Mouse (Mus musculus) olfactory bulb, adult 2 months (tissue): ENCODE measurements around the gene Pla2g2c. TPM values are rescaled to one million over a fixed set of nuclear protein-coding genes. Genes with fewer than 3 reads are reported as not detected.

ENCODE experiments used
- H3K27ac ChIP-seq: fragments of 200-500 bp; 2 replicates; pipeline ENCODE4 v1.5.1; 2012; ENCODE audit warnings: low read depth, low read length; ENCODE audit not compliant: insufficient read depth
- H3K4me1 ChIP-seq: fragments of 200-500 bp; 2 replicates; pipeline ENCODE4 v1.6.1; 2012; ENCODE audit warnings: low read length; ENCODE audit not compliant: control insufficient read depth, insufficient read depth
- H3K4me3 ChIP-seq: fragments of 200-500 bp; 2 replicates; pipeline ENCODE4 v1.5.1; 2012; ENCODE audit warnings: mild to moderate bottlenecking, low read depth, low read length, moderate library complexity; ENCODE audit not compliant: insufficient read depth
- CTCF ChIP-seq: fragments of 200-500 bp; IDR thresholded peaks from 2 replicates; pipeline ENCODE4 v1.5.1; 2012; ENCODE audit warnings: low read depth, mild to moderate bottlenecking, low read length, moderate library complexity; ENCODE audit not compliant: insufficient read depth
- POLR2A ChIP-seq: fragments of 200-500 bp; IDR thresholded peaks from 2 replicates; pipeline ENCODE4 v1.6.1; 2012; ENCODE audit warnings: mild to moderate bottlenecking, low read depth, low read length, moderate library complexity; ENCODE audit not compliant: insufficient read depth
- WGBS: fragments of 180-500 bp; shearing (Covaris S2); methylation state at CpG from one replicate; pipeline ENCODE4 v1.1.7; 2018; 5-methylcytosine and 5-hydroxymethylcytosine counted together
- polyA plus RNA-seq: library from polyadenylated mRNA; stranded (reverse); fragments of >200 nt; gene quantifications from 2 replicates; pipeline ENCODE4 v1.2.4, GENCODE M21; 2012; ENCODE audit warnings: low replicate concordance; ENCODE audit not compliant: missing spikeins, insufficient read depth, insufficient read length

Pla2g2c gene
- polyA plus RNA-seq, 1 experiment: not detected

DNA sequence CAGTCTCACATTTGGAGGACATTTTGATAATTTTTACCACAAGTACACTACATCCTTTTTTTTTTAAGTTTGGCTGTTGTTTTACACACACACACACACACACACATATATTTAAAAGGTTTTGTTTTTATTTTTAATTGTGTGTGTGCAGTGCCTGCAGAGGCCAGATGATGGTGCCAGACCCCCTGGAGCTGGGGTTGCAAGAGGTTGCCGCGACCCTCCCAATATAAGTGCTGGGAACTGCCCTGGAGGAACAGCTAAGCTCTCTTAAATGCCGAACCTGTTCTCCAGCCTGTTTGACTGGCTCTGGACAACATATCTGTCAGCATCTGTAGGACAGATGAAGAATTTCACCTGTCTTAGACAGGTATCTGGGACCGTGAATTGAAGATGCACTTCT is 20.4 kb upstream of the Pla2g2c start:
- TF ChIP-seq CTCF (no peak), POLR2A (no peak)
- 86% methylated on average over 4 of the region's 4 CpGs for WGBS
- Histone ChIP-seq H3K4me1 (peaks cover 15% of the 10 kb centered on the region), H3K4me3 (no peak overlapping the region), H3K27ac (no peak overlapping the region)

DNA sequence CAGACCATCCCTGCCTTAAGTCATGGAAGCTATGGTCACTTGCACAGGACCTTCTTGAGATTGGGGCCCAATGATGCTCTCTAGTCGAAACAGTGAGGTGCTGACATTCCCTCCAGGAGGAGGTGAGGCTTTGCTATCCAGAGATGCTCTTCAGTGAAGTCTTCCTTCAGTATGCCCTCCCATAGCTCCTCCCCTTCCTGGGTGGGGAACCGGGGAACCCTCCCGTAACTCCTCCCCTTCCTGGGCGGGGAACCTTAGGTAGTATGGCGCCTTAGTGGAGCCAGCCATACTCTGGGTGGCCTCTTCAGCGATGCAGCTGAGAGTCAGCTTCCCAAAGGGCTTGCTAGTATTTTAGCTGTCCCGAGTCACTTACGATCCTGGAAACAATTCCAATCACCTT is 18.0 kb upstream of the Pla2g2c start:
- TF ChIP-seq CTCF (no peak), POLR2A (no peak)
- Histone ChIP-seq H3K4me1 (peaks cover 21% of the 10 kb centered on the region), H3K27ac (no peak overlapping the region), H3K4me3 (no peak overlapping the region)
- 94% methylated on average over 8 of the region's 8 CpGs for WGBS

DNA sequence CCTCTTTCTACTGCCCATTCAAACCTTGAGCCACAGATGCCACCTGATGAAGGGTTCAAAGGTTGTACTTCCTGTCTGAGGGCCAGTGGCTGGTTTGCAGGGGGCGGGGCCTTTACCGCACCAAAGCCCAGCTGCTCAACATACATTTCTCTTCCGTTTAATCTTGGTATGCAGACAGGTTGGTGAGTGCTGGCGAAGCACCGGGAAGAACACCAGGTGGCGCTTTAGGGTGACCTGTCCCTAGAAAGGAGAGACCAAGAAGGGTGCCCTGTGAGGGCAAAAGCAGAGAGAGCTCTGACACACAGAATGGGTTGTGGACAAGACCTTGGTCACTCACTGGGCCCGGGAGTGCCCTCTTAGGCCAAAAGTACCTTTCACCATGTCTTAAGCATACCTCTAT is 16.0 kb upstream of the Pla2g2c start:
- Histone ChIP-seq H3K27ac (no peak overlapping the region), H3K4me3 (no peak overlapping the region), H3K4me1 (peaks cover 20% of the 10 kb centered on the region)
- WGBS: 24% methylated on average over 7 of the region's 7 CpGs
- TF ChIP-seq CTCF (peak; percentile 30; the same call in 1 of the 2 replicates), POLR2A (no peak)

DNA sequence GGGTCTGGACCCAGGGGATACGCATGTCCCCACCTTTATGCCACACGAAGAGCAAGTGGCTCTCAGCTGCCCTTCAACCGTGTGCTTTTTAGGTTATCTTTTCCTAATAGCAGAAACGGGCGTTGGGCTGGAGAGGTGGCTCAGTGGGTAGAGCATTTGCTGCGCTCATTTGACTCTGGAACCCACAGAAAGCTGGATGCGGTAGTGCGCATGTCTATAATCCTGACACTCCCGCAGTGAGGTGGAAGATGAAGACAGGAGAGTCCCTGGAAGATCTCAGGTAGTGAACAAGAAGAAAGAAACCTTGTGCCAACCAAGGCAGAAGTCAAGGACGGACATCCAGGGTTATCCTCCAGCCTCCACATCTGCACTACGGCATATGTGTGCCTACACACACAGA is 15.3 kb upstream of the Pla2g2c start:
- WGBS: 88% methylated on average over 11 of the region's 11 CpGs
- TF ChIP-seq CTCF: no peak
- Histone ChIP-seq H3K27ac (no peak overlapping the region), H3K4me3 (no peak overlapping the region), H3K4me1 (peaks cover 19% of the 10 kb centered on the region)

DNA sequence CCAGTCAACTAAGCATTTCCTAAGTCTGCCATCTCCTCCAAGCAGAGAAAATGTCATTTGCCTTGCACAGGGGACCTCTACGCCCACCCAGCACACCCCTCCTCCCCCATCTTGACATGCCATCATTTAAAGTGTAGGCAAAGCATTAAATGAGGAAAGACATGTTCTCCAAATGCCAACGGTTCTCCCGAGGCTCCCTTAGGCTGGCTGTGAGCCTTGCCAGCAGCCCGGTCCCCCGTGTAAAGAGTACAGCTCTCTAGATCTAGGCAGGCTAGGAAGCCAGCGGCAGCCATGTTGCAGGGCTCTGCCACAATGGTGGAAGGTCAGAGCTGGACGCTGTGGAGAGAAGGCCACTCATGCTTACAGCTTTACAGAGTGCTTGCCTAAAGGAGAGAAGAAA is 14.6 kb upstream of the Pla2g2c start:
- no peak overlapping the region for H3K4me3 ChIP-seq
- TF ChIP-seq CTCF: no peak
- TF ChIP-seq POLR2A: no peak
- no peak overlapping the region for H3K27ac ChIP-seq
- peaks cover 17% of the 10 kb centered on the region for H3K4me1 ChIP-seq
- WGBS: 45% methylated on average over 7 of the region's 7 CpGs

DNA sequence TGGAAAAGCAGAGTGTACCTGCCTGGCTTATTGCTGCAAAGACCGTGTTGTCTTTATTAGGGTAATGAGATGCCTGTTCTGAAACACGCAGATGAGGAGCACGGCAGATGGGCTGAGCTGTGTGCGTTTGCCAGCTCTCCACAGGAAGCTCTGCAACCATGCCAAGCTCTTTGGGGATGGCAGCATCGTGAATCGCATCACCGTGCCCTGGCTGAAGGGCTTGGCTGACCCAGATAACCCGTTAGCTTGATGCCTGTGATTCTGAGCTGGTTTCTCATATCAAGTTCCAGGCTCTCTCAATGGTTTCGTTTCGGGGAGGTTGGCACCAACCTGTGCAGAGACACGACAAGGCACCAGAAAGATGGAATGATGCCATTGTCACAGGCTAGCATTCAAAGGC is 14.0 kb upstream of the Pla2g2c start:
- TF ChIP-seq POLR2A: no peak
- no peak for TF ChIP-seq CTCF
- Histone ChIP-seq H3K4me3 (no peak overlapping the region), H3K27ac (no peak overlapping the region), H3K4me1 (peaks cover 15% of the 10 kb centered on the region)
- 31% methylated on average over 11 of the region's 11 CpGs for WGBS

DNA sequence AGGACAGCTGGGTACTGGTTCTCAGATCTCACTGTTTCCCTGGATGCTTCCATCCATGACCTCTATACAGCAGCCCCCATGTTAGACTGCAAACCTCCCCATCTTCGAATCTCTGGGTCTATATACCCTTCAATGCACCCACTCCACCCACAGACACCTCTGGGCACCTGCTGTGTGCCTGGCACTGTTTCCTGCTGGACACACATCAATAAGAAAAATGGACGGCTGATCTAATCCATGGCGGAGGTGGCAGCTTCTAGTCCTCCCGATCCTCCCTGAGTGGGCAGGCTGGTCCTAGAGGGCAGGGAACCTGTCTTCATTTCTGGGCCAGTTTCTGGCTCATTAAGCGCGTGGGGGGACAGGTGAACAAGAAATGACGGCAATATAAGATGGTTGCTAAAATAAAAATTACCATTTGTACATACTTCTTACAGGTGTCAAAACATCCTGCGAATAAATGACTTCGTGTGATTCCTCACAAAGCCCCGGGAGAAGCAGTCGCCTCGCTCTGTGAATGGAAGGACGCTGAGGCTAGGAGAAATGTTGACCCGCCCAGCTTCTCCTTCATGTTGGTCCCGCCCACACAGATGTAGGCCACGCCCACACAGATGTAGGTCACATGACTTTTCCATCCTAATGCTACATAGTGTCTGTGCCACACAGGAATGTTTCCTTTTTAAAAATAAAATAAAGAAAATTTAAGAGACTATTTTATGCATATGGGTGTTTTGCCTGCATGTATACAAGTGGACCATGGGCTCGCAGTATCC is 13.4 kb upstream of the Pla2g2c start:
- no peak overlapping the region for H3K27ac ChIP-seq
- 65% methylated on average over 17 of the region's 17 CpGs for WGBS
- H3K4me1 ChIP-seq: peaks cover 13% of the 10 kb centered on the region
- TF ChIP-seq POLR2A (no peak), CTCF (no peak)
- no peak overlapping the region for H3K4me3 ChIP-seq

DNA sequence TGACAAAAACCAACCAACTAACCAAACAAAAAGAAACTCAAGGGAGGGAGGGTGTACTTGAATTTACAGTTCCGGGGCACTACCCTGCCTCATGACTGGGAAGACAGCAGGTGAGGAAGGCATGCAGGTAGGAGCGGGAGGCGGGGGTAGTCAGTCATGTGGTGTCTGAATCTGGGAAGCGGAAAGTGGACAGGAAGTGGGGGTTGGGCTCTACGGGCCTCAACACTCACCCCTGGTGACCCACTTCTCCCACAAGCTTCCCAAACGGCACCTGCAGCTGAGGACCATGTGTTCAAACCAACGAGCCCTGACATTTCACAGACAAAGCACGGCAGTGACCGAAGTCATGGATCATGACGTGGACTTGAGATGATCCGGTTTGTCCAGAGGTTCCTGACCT is 12.5 kb upstream of the Pla2g2c start:
- Histone ChIP-seq H3K27ac (no peak overlapping the region), H3K4me1 (peaks cover 11% of the 10 kb centered on the region), H3K4me3 (no peak overlapping the region)
- 92% methylated on average over 11 of the region's 11 CpGs for WGBS
- TF ChIP-seq CTCF: no peak
- no peak for TF ChIP-seq POLR2A

DNA sequence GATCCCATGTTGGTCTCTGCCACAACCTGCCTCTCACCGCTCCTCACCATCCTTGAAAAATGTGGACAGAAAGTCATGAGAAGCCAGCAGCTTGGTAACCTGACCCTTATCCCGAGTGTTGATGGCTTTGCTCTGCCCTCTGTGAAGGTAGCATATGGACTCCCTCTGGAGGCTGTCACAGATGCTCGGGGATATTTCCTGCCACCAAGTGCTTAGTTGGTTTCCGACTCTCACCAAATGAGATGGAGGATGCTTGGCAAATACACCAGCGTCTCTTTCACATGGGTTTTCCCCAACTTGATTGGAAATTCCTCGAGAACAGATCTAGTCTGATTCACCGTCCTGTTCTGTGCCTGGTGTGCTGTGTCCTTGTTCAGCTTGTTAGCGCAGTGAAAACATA is 12.0 kb upstream of the Pla2g2c start:
- TF ChIP-seq POLR2A: no peak
- no peak for TF ChIP-seq CTCF
- no peak overlapping the region for H3K27ac ChIP-seq
- WGBS: 91% methylated on average over 8 of the region's 8 CpGs
- H3K4me1 ChIP-seq: peaks cover 11% of the 10 kb centered on the region
- H3K4me3 ChIP-seq: no peak overlapping the region
